Mouse (Mus musculus) Patski (cell line): ENCODE results near the gene Ccdc191. TPM values are rescaled to one million over a fixed set of nuclear protein-coding genes. Genes with fewer than 3 reads are reported as not detected.

Source experiments
- ATAC-seq: fragments of 100-300 bp; one replicate; pipeline ENCODE4 v1.8.0; 2021
- CTCF ChIA-PET: fragments of 350-600 bp; sonication (Branson Sonifier 250); formaldehyde crosslinking; loops from one replicate; lab custom pipeline; 2022; ENCODE audit warnings: inconsistent platforms; lab: Charles Lee
- POLR2A ChIA-PET: fragments of 350-600 bp; sonication (Branson Sonifier 250); formaldehyde crosslinking; loops from one replicate; lab custom pipeline; 2022; ENCODE audit warnings: antibody characterized with exemption, inconsistent platforms; lab: Charles Lee
- DNase-seq: peaks from one replicate; pipeline ENCODE4 v3.0.0-alpha.2; 2011; ENCODE audit warnings: low read depth, low spot score
- H3K27me3 ChIP-seq: fragments of 371-371 bp; one replicate; pipeline ENCODE4 v1.5.1; 2021
- CTCF ChIP-seq: fragments of 100-300 bp; IDR thresholded peaks from one replicate; pipeline ENCODE4 v1.5.1; 2021
- in situ Hi-C: fragments of 300-500 bp; cut with MboI; formaldehyde crosslinking; loops from 3 replicates; pipeline ENCODE4 v1.11.1; 2018; ENCODE audit warnings: low pct_unique_long_range_greater_than_20kb, mixed read lengths
- polyA plus RNA-seq: library from polyadenylated mRNA; unstranded; gene quantifications from one replicate; pipeline ENCODE4 v1.2.3, GENCODE M21; 2021

Ccdc191 gene
- polyA plus RNA-seq, 1 experiment from 2014 or later: 12.6 TPM

DNA sequence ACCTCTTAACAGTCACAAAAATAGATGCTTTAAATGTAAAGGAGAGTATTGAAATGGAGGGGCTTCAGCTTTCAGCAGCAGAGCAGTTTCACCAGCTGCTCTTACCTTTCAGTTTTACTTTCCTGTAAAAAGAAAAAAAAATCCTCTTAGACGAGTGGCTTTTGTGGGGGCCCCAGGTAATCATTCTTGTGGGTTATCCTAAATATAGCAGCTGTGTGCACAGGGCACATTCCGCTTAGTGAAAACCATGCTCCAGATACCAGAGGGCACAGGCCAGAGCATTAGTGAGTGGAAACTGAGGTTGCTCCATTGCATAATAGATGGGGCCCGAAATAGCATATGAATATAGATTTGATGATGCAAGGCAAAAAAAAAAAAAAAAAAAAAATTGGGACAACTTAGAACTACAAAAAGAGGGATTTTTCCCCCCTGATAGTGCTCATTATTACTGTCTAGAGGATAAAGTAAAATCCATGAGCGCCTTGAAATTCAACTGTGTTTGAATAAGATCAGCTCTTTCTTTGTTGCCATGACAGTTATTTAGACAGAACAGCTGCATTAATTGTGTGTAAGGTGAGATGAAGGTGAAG, 1.2 kb downstream of the Ccdc191 start:
- ATAC-seq: no peak
- ChIA-PET CTCF (interaction anchor here (1.7 kb wide), 1 partner anchor 18 kb away, joined by 4 read pairs; no protein-coding TSS in a partner anchor), POLR2A (interaction anchor here (0.7 kb wide), 1 partner anchor 177 kb away, joined by 5 read pairs; no protein-coding TSS in a partner anchor)
- no peaks in the 10 kb centered on the region for H3K27me3 ChIP-seq
- in situ Hi-C loops: loop anchor here (5.0 kb wide), 1 partner anchor 166 kb away; no protein-coding TSS in a partner anchor
- TF ChIP-seq CTCF: no peak
- no peak for DNase-seq

DNA sequence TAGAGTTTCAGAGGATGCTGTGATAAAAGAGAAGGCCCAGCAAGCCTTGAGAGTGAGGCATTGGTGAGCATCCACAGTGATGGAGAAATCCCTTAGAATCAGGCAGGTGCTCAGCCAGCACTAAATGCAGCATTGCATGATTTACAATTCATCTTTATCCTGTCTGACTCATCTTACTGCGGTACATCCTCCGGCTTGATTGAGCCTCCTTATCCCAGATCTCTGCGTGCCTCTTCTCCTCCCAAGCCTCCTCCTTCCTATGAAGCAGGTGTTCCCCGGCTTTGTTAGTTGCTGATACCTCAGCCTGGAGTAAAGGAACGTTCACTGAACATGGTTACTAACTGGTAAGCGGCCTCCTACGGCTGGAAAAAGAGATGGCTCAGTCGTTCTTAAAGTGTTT, 4.9 kb downstream of the Ccdc191 start:
- no peak for ATAC-seq

DNA sequence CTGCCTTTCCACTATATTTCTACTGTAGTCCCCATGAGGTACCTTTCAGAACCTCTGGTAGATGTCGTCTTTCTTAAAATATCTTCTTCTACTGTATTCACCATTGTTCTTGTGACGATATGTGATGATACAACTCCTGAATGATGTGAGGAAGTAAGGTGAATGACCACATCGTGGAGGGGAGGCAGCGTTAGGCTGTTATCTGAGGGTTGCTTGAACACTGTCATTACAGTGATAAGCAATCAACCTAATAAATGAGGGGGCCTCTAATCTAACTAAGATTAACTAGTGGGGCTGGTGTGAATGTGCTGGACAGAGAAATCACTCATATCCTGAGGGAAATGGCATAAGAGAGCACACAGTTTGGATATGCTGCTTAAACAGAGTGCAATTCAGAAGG, 10.5 kb downstream of the Ccdc191 start:
- ChIA-PET CTCF (no interaction called here), POLR2A (interaction anchor here (1.2 kb wide), 1 partner anchor 9 kb away, joined by 3 read pairs; no protein-coding TSS in a partner anchor)
- ATAC-seq (no peak), DNase-seq (no peak)
- in situ Hi-C loops: no loop called here
- no peak for TF ChIP-seq CTCF
- no peaks in the 10 kb centered on the region for H3K27me3 ChIP-seq

More for the DNA sequence above, 4.9 kb downstream of the Ccdc191 start:
- in situ Hi-C loops: loop anchor here (5.0 kb wide), 1 partner anchor 163 kb away; no protein-coding TSS in a partner anchor
- ChIA-PET POLR2A (no interaction called here), CTCF (no interaction called here)
- no peak for TF ChIP-seq CTCF
- no peak for DNase-seq
- no peaks in the 10 kb centered on the region for H3K27me3 ChIP-seq

DNA sequence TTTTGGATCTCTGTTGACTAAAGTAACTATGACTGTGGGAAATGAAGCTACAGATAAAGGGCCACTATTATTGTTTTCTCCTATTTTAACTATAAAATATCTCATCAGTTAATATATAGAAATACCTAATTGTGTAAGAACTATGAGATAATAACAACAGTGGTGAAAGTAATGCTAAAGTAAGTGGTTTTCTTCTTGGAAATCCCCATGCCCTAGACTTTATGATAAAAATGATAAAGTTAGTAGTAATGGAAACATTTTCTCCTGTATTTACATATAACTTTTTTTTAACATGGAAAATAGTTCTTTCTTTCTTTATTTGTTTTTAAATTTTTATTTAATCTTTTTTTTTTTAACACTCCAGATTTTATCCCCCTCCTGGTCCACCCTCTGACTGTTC, 11.0 kb downstream of the Ccdc191 start:
- in situ Hi-C loops: no loop called here
- CTCF ChIA-PET: no interaction called here
- DNase-seq: no peak
- POLR2A ChIA-PET: interaction anchor here (1.2 kb wide), 1 partner anchor 9 kb away, joined by 3 read pairs; no protein-coding TSS in a partner anchor
- no peaks in the 10 kb centered on the region for H3K27me3 ChIP-seq
- no peak for TF ChIP-seq CTCF
- ATAC-seq: no peak

DNA sequence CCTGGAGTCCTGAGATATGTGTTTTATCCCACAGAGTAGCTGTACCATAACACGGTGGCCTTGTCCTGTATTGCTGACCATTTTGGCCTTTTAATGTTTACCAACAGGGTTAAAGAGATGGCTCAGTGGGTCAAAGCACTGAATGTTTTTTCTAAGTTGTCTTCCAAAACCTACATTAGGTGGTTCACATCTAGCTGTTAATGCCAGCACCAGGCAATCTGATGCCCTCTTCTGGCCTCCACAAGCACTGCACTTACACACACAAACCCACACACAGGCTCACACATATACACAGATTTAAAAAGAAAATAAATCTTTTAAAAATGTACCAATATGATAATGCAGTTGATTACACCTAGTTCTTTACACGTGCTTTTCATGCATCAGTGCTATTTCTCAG, 19.3 kb downstream of the Ccdc191 start:
- H3K27me3 ChIP-seq: no peaks in the 10 kb centered on the region
- TF ChIP-seq CTCF: peak; percentile 69
- ChIA-PET POLR2A (interaction anchor here (0.5 to 0.6 kb wide), 2 partner anchors 8 to 434 kb away, joined by 3 to 6 read pairs; no protein-coding TSS in a partner anchor), CTCF (interaction anchor here (0.7 to 1.2 kb wide), 3 partner anchors 16 to 22 kb away, joined by 3 to 4 read pairs (median 3); partner anchors contain the start of gene Ccdc191)
- no peak for ATAC-seq
- no peak for DNase-seq
- in situ Hi-C loops: no loop called here

DNA sequence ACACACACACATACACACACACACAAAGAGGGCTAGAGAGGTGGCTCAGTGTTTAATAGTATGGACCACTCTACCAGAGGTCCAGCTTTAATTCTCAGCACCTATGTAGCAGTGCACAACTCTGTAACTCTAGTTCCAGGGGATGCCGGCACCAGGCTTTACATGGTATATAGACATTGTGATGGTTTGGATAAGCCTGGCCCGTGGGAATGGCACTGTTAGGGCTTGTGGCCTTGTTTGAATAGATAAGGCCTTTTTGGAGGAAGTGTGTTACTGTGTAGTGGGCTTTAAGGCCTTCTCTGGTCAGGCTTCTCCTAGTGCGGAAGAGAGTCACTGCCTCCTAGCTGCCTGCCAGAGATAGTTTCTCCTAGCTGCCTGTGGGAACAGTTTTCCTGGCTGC, 29.3 kb downstream of the Ccdc191 start:
- TF ChIP-seq CTCF: no peak
- POLR2A ChIA-PET: no interaction called here
- H3K27me3 ChIP-seq: no peaks in the 10 kb centered on the region
- ATAC-seq (no peak), DNase-seq (no peak)
- CTCF ChIA-PET: interaction anchor here (1.3 kb wide), 1 partner anchor 8 kb away, joined by 3 read pairs; no protein-coding TSS in a partner anchor
- in situ Hi-C loops: no loop called here

DNA sequence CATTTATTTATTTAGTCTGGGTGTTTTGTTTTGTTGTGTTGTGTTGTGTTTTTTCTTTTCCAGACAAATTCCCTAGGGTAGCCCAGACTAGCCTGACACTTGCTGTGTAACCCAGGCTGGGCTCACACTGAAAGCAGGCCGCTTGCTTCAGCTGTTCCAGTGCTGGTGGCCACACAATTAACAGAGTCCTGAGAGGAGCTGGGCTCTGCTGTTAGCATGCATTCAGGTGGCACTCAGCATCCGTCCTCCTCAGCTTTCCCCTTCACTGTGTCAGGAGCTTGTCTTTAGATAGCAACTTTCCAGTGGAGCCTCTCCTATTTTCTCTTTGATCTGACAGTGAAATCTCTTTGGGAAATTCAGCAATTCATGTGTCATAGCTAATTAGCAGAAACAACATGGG, 32.4 kb downstream of the Ccdc191 start:
- ATAC-seq (no peak), DNase-seq (no peak)
- no peaks in the 10 kb centered on the region for H3K27me3 ChIP-seq
- no peak for TF ChIP-seq CTCF
- ChIA-PET POLR2A (interaction anchor here (0.9 kb wide), 1 partner anchor 40 kb away, joined by 3 read pairs; no protein-coding TSS in a partner anchor), CTCF (no interaction called here)
- in situ Hi-C loops: no loop called here

DNA sequence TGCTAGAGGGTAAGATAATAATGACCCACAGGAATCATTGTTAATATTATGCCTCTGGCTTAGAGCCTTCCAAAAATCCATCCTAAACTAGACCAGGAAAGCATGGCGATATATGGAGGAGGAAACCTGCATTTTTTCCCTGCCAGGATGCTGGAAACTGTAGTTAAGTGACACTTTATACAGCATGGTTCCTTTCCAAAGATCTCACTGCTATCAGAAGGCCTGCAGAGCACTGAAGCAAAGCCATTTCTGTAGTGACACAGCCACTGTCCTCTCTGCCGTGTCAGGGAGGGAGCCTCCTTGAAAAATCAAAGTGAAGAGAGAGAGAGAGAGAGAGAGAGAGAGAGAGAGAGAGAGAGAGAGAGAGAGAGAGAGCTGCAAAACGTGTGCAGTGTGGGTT, 33.0 kb downstream of the Ccdc191 start:
- ChIA-PET POLR2A (interaction anchor here (0.9 kb wide), 1 partner anchor 40 kb away, joined by 3 read pairs; no protein-coding TSS in a partner anchor), CTCF (no interaction called here)
- in situ Hi-C loops: no loop called here
- TF ChIP-seq CTCF: no peak
- ATAC-seq (no peak), DNase-seq (no peak)
- H3K27me3 ChIP-seq: no peaks in the 10 kb centered on the region

DNA sequence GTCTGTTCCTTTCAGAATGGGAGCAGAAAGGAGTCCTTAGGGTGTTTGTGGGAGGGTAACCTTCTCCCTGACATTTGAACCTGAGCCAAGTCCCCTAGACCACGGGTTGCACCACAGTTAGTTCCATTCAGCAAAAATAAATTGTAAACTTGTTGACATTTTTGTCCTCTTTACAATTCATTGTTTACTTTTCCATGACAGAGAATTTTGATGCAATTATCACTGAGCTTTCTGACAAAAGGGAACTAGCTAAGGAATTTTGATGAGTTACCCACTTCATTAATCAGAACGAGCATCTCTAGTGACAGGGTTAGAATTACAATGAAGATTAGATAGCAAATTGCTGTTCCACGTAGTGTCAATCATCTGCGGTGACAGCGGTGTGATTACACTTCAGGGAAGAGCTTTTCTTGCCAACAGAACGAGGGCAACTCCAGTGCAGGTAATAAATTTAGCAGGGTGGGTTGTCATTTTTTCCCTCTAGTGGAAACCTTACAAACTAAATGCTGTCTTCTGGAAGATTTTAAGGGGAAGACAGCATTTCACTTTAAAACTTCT, 35.5 kb downstream of the Ccdc191 start:
- no peak for ATAC-seq
- in situ Hi-C loops: no loop called here
- ChIA-PET CTCF (no interaction called here), POLR2A (interaction anchor here (0.6 to 0.7 kb wide), 2 partner anchors 10 to 20 kb away, joined by 3 to 5 read pairs; no protein-coding TSS in a partner anchor)
- DNase-seq: no peak
- H3K27me3 ChIP-seq: no peaks in the 10 kb centered on the region
- no peak for TF ChIP-seq CTCF

DNA sequence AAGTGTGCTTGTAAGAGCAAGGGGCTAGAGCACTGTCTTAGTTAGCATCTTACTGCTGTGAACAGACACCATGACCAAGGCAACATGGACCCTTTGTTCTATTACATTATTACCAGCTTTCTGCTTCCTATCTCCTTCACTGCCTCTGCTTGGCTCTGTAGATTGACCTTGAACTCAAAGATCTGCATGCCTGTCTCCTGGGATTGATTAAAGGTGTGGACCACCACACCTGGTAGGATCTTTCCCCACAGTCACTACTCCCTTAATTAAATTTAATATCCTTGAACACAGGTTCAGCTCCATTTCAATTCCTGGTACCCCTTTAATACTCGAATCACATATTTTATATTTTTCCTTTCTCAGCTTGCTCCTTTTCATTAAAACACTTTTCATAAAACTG, 36.2 kb downstream of the Ccdc191 start:
- no peak for ATAC-seq
- no peak for DNase-seq
- TF ChIP-seq CTCF: no peak
- ChIA-PET POLR2A (interaction anchor here (0.6 kb wide), 1 partner anchor 11 kb away, joined by 4 read pairs; no protein-coding TSS in a partner anchor), CTCF (interaction anchor here (1.4 kb wide), 1 partner anchor 10 kb away, joined by 4 read pairs; no protein-coding TSS in a partner anchor)
- in situ Hi-C loops: no loop called here
- H3K27me3 ChIP-seq: no peaks in the 10 kb centered on the region
